Mouse (Mus musculus): ENCODE results near the gene Slu7. TPM values are rescaled to one million over a fixed set of nuclear protein-coding genes. Genes with fewer than 3 reads are reported as not detected.

The Slu7 gene
- total and polyA plus RNA-seq, 2 experiments from 2014 or later: 31.5 to 55.5 TPM

DNA sequence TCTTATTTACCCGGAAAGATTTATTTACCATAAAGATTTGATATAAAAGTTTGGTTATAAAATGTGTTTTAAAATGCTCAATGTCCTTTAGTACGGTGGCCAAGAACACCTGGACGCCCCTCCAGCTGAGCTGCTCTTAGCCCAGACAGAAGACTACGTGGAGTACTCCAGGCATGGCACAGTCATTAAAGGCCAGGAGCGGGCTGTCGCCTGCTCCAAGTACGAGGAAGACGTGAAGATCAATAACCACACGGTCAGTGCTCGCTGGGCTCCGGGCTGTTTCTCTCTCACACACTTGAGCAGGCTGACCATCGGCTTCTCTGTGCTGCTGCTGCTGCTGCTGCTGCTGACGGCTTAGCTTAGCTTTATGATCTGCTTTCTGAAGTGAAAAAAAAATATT lies 9.6 kb downstream of the Slu7 start:
- Histone ChIP-seq H3K27me3 (ENCODE audit: insufficient read depth, low read length) (no peaks in the 10 kb centered on the region), H3K9ac (replicated peaks; ENCODE audit: low read length) (no peak overlapping the region), H3K4me2 (ENCODE audit: low read depth, low read length) (no peak overlapping the region), H3K27ac (no peak overlapping the region), H3K4me3 (ENCODE audit: low read length) (no peak overlapping the region), H3K9me3 (ENCODE audit: low read length) (no peaks in the 10 kb centered on the region), H3K4me1 (ENCODE audit: insufficient read depth, low read length) (no peaks in the 10 kb centered on the region), H3K36me3 (ENCODE audit: insufficient read depth, low read length) (peaks cover 86% of the 10 kb centered on the region)
- ATAC-seq (no peak), DNase-seq (ENCODE audit: low spot score) (no peak)
- no peak for TF ChIP-seq CTCF (IDR thresholded peaks at IDR 0.05; ENCODE audit: low read depth)
- WGBS: 95% methylated on average over 13 of the region's 13 CpGs

DNA sequence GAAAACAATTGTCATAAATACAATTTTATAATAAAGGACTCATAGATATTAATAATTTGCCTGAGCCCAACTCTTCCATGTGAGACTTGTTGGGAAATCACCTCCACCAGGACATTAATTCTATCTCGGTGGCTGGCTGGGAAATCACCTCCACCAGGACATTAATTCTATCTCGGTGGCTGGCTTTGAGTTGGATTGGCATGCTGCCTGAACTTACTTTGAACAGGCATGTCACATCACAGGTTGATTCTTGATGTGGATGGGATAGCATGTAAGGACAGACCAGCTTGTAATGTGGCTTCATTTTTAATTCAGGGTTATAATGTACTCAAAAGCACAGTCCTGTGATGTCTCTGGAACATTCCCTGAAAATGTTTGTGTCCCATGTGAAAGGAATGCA lies 16.4 kb downstream of the Slu7 start:
- H3K27ac ChIP-seq: no peak overlapping the region
- no peak overlapping the region for H3K4me2 ChIP-seq (ENCODE audit: low read depth, low read length)
- ATAC-seq: no peak
- peaks cover 24% of the 10 kb centered on the region for H3K36me3 ChIP-seq (ENCODE audit: insufficient read depth, low read length)
- no peaks in the 10 kb centered on the region for H3K9me3 ChIP-seq (ENCODE audit: low read length)
- H3K27me3 ChIP-seq (ENCODE audit: insufficient read depth, low read length): no peaks in the 10 kb centered on the region
- no peak for TF ChIP-seq CTCF (IDR thresholded peaks at IDR 0.05; ENCODE audit: low read depth)
- 69% methylated on average over 2 of the region's 2 CpGs for WGBS
- DNase-seq (ENCODE audit: low spot score): no peak
- no peak overlapping the region for H3K9ac ChIP-seq (replicated peaks; ENCODE audit: low read length)
- H3K4me3 ChIP-seq (ENCODE audit: low read length): no peak overlapping the region
- H3K4me1 ChIP-seq (ENCODE audit: insufficient read depth, low read length): no peaks in the 10 kb centered on the region

- H3K9ac ChIP-seq (replicated peaks; ENCODE audit: low read length): no peak overlapping the region
- ATAC-seq (no peak), DNase-seq (ENCODE audit: low spot score) (no peak)
- H3K4me2 ChIP-seq (ENCODE audit: low read depth, low read length): no peak overlapping the region
- TF ChIP-seq CTCF (IDR thresholded peaks at IDR 0.05; ENCODE audit: low read depth): no peak
- H3K4me3 ChIP-seq (ENCODE audit: low read length): no peak overlapping the region
- peaks cover 11% of the 10 kb centered on the region; the same call in 1 of the 2 replicates for H3K36me3 ChIP-seq (ENCODE audit: insufficient read depth, low read length)
- H3K27me3 ChIP-seq (ENCODE audit: insufficient read depth, low read length): no peaks in the 10 kb centered on the region
- no peaks in the 10 kb centered on the region for H3K4me1 ChIP-seq (ENCODE audit: insufficient read depth, low read length)
- no peak overlapping the region for H3K27ac ChIP-seq
- WGBS: 66% methylated on average over 4 of the region's 4 CpGs
- H3K9me3 ChIP-seq (ENCODE audit: low read length): no peaks in the 10 kb centered on the region
These were observed 17.8 kb downstream of the Slu7 start for GRCm38 (mm10) chr11:43451322-43451721.

DNA sequence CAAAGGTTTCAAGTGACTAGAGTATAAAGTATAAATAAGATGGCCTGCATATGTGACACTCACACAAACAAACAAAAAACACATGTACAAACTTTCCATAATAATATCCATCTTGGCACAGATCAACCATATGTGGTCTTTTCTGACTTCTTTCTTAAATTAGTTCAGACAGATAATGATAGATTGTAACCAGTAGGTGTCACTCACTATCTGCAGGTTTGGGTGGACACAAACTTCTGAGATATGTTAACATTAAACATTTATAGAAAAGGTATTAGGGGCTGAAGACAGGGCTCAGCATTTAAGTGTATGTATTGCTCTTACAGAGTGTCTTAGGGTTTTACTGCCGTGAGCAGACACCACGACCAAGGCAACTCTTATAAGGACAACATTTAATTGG lies 18.7 kb downstream of the Slu7 start:
- H3K9ac ChIP-seq (replicated peaks; ENCODE audit: low read length): no peak overlapping the region
- WGBS: 84% methylated on average over 2 of the region's 2 CpGs
- H3K27ac ChIP-seq: no peak overlapping the region
- no peak overlapping the region for H3K4me2 ChIP-seq (ENCODE audit: low read depth, low read length)
- no peak overlapping the region for H3K4me3 ChIP-seq (ENCODE audit: low read length)
- H3K27me3 ChIP-seq (ENCODE audit: insufficient read depth, low read length): no peaks in the 10 kb centered on the region
- H3K9me3 ChIP-seq (ENCODE audit: low read length): no peaks in the 10 kb centered on the region
- ATAC-seq (no peak), DNase-seq (ENCODE audit: low spot score) (no peak)
- no peaks in the 10 kb centered on the region for H3K4me1 ChIP-seq (ENCODE audit: insufficient read depth, low read length)
- peaks cover 4% of the 10 kb centered on the region; the same call in 1 of the 2 replicates for H3K36me3 ChIP-seq (ENCODE audit: insufficient read depth, low read length)
- peak; percentile 40 for TF ChIP-seq CTCF (IDR thresholded peaks at IDR 0.05; ENCODE audit: low read depth)

DNA sequence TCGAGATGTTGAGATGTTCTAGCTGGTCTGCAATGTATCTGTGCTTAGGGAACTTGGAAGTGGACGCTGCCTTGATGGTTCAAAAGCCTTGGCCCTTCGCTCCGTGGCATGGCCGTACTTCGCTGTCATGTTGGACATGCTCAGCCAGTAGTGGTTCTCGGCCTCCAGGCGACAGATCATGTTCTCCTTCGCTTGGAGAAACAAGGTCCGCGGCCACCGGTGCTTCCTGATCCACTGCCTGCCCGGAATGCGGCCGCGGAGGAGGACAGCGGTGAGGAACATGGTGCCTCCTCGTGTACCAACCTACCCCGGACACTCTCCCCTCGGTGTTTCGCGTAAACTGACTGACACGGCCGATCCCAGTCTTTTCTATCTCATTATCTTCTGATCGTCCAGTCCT lies 29.7 kb downstream of the Slu7 start:
- no peak overlapping the region for H3K4me3 ChIP-seq (ENCODE audit: low read length)
- DNase-seq (ENCODE audit: low spot score): no peak
- no peaks in the 10 kb centered on the region for H3K4me1 ChIP-seq (ENCODE audit: insufficient read depth, low read length)
- 94% methylated on average over 25 of the region's 25 CpGs for WGBS
- ATAC-seq: no peak
- H3K27me3 ChIP-seq (ENCODE audit: insufficient read depth, low read length): no peaks in the 10 kb centered on the region
- H3K9ac ChIP-seq (replicated peaks; ENCODE audit: low read length): no peak overlapping the region
- H3K9me3 ChIP-seq (ENCODE audit: low read length): no peaks in the 10 kb centered on the region
- H3K36me3 ChIP-seq (ENCODE audit: insufficient read depth, low read length): no peaks in the 10 kb centered on the region
- no peak for TF ChIP-seq CTCF (IDR thresholded peaks at IDR 0.05; ENCODE audit: low read depth)
- no peak overlapping the region for H3K4me2 ChIP-seq (ENCODE audit: low read depth, low read length)
- H3K27ac ChIP-seq: no peak overlapping the region

GRCm38 (mm10) chr11:43470118-43470517 lies 36.6 kb downstream of the Slu7 start:
- WGBS: 73% methylated on average over 5 of the region's 5 CpGs
- DNase-seq (ENCODE audit: low spot score): no peak
- no peak overlapping the region for H3K27ac ChIP-seq

DNA sequence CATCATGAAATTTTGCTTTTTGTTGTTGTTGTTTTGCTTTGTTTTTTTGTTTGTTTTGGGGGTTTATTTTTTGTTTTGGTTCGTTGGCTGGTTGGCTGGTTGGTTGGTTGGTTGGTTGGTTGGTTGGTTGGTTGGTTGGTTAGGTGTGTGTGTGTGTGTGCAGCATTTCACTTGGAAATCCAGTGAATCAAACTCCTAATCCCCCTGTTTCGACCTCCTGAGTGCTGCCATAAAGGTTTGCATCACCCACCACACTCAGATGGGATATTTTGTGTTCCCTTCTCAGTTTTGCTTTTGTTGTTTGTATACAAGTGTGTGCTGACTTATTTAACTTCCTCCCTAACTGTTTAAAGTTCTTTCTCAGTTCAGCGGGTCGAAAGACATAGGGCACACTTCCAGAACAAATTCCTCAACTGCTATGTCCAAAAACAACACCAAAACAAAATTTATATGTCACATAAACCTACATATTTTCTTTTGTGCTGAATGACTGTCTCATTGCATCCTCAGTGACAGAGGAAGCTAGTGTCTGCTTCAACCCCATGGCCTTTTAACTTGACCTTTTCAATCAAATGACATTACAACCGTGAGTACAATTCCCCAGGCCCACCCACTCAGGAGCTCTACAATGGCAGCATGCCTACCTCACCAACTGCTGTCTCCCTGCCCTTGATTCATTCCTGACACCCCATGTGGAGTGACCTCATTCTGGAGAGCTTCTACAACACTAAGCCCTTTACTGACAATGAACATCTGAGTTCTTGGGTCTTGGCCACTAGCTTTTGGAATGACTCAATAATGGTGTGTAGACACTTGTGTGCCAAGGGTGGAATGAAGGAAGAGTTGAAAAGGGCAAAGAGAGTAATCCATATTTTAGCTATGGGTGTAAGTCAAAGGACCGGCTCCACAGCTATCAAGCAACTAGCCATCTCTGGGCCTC lies 37.6 kb downstream of the Slu7 start:
- Histone ChIP-seq H3K4me3 (ENCODE audit: low read length) (no peak overlapping the region), H3K36me3 (ENCODE audit: insufficient read depth, low read length) (no peaks in the 10 kb centered on the region), H3K9me3 (ENCODE audit: low read length) (no peaks in the 10 kb centered on the region), H3K9ac (replicated peaks; ENCODE audit: low read length) (no peak overlapping the region), H3K4me1 (ENCODE audit: insufficient read depth, low read length) (peaks cover 4% of the 10 kb centered on the region; the same call in 1 of the 2 replicates), H3K27me3 (ENCODE audit: insufficient read depth, low read length) (no peaks in the 10 kb centered on the region), H3K27ac (no peak overlapping the region), H3K4me2 (ENCODE audit: low read depth, low read length) (no peak overlapping the region)
- no peak for TF ChIP-seq CTCF (IDR thresholded peaks at IDR 0.05; ENCODE audit: low read depth)
- DNase-seq (ENCODE audit: low spot score) (no peak), ATAC-seq (no peak)
- 69% methylated on average over 6 of the region's 6 CpGs for WGBS

More at GRCm38 (mm10) chr11:43470118-43470517, 36.6 kb downstream of the Slu7 start:
- Histone ChIP-seq H3K4me3 (ENCODE audit: low read length) (no peak overlapping the region), H3K4me1 (ENCODE audit: insufficient read depth, low read length) (peaks cover 4% of the 10 kb centered on the region; the same call in 1 of the 2 replicates), H3K4me2 (ENCODE audit: low read depth, low read length) (no peak overlapping the region), H3K36me3 (ENCODE audit: insufficient read depth, low read length) (no peaks in the 10 kb centered on the region), H3K9ac (replicated peaks; ENCODE audit: low read length) (no peak overlapping the region), H3K9me3 (ENCODE audit: low read length) (no peaks in the 10 kb centered on the region), H3K27me3 (ENCODE audit: insufficient read depth, low read length) (no peaks in the 10 kb centered on the region)
- ATAC-seq: no peak
- no peak for TF ChIP-seq CTCF (IDR thresholded peaks at IDR 0.05; ENCODE audit: low read depth)

All from hindbrain, postnatal 0 days (tissue).